Mouse (Mus musculus) embryo, embryonic 11.5 days (tissue): Measurements from ENCODE around the gene Tnk2.

Experiments used
- DNase-seq: peaks from one replicate; pipeline ENCODE4 v3.0.0-alpha.2; 2012; ENCODE audit warnings: low read depth, low spot score

The Tnk2 gene

DNA sequence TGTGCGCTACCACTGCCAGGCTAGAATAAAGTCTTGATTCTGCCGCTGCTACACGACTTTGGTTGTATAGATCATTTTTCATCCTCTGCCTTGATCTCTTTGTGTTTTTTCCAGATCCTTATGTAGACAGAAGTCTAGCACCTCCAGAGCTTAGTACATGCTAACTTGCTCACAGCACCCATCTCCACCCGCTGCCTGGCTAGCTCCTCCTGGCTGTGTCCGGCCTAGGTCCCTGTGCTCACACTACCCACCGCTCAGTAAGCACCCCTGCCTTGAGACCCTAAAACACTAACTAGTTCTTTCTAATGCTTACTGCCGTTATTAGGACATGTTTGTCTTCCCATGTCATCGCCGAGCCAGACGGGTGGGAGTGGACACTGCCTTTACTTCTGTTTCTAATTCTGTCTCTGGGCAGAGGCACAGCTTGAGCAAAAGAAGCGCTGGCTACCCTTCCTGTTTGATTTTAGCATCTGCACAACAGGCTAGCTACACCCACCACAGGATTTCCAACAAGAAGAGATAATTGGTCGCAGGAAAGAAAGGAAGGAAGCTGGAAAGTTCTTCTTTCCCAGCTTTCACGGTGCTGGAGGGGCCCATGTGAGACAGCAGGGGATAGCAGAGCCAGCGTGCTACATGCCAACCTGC is 66.9 kb downstream of the Tnk2 start:
- DNase-seq: no peak

DNA sequence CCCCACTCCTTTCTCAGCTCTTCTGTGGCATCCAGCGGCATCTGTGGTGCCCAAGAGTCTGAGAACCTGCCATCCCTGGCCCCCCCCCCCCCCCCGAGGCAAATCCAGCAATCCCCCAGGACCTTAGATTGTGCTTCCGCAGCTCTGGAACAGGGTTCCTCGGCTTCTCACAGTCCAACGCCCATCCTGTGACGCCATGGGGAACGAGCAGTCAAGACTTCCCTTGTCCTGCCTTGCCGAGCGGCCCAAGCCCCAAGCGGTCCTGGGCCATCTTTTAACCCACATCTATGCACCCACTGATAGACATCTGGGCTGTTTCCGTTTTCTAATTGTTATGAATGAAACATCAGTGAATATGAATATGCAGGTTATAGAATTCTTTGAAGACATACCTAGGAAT is 68.5 kb downstream of the Tnk2 start:
- no peak for DNase-seq

GRCm38 (mm10) chr16:32713556-32713955 is 69.9 kb downstream of the Tnk2 start:
- DNase-seq: no peak

GRCm38 (mm10) chr16:32715364-32715763 is 71.7 kb downstream of the Tnk2 start:
- DNase-seq: peak; percentile 36

DNA sequence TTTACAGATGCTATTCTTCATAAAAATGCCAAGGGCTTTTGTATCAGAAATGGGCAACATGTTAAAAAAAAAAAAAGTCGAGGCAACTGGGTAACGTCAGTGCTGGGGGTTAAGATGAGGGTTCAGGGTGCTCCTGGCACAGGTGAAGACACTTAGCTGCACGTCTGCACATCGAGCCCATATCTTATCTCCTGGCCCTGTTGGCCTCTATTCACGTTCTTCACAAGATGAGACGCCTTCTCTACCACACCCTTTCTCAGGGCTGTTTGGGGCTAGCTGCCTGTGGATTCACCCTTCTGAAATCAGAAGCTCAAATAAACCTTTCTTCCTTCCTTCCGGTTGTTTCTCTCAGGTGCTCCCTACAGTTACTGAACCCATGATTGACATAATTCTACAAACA is 79.5 kb downstream of the Tnk2 start:
- no peak for DNase-seq

GRCm38 (mm10) chr16:32723767-32724166 is 80.1 kb downstream of the Tnk2 start:
- DNase-seq: no peak

DNA sequence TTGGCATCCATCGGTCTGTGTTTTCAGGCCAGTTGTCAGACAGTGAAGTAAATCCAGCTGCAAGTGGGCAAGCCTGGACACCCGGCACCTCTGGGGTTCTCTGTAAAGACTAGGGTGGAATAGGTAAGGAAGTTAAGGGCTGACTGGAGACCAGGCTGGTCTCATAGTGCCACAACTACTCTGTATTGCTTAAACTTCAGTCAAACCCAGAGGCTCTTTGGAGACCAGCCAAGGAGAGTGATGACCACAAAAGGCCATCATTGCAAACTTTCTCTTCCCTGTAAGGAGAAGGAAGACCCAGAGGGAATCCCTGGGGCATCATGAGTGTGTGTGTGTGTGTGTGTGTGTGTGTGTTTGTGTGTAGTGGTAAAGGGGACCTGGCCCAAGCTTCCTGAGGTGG is 80.6 kb downstream of the Tnk2 start:
- DNase-seq: no peak

DNA sequence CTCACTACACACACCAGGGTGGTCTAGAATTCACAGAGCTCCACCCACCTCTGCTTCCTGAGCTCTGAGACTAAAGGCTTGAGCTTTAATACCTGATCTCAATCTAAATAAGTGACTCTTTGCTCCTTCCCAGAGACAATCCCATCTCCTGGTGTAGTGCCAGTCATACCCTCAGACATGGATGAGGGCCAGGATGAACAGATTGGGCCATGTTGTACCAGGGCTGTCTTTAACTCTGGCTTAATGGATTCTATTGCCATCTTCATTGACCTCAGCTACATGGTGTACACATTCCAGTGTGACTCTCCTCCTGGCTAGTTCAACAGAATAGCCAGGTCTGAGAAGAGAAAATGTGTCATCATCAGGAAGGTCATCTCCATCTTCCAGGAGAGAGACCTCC is 82.8 kb downstream of the Tnk2 start:
- no peak for DNase-seq

GRCm38 (mm10) chr16:32728240-32728639 is 84.6 kb downstream of the Tnk2 start:
- no peak for DNase-seq

GRCm38 (mm10) chr16:32728730-32729129 is 85.1 kb downstream of the Tnk2 start:
- DNase-seq: no peak
